Mouse (Mus musculus): Measurements from ENCODE around the gene C2cd4c. TPM values are rescaled to one million over a fixed set of nuclear protein-coding genes. Genes with fewer than 3 reads are reported as not detected.

The C2cd4c gene
- total and polyA plus RNA-seq, 3 experiments = 0.01 TPM; not detected in 2

DNA sequence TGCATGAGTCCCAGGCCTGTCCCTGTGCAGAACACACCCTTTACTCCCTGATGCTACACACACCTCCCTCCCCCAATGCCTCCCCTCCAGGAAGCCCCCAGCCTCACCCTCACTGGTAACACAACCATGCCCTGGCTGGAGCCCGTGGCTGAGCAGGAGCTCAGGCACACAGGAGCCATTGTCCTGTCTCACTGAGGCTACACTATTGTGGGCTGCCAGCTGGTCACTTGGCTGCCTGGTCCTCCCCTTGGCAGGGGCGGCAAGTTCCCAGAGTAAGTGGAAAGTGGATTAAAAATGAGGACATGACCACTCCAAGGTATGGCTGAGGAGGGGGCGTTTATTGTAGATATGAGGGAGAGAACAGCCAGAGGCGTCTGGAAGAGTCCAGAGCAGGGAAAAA is 7.3 kb downstream of the C2cd4c start:
- no peaks in the 10 kb centered on the region for H3K9me3 ChIP-seq (replicated peaks; ENCODE audit: insufficient read depth, low read length)
- H3K27ac ChIP-seq (ENCODE audit: control insufficient read depth, low read depth, low read length) = no peak overlapping the region
- H3K4me3 ChIP-seq (ENCODE audit: control insufficient read depth in 1 of 2, insufficient read depth in 1 of 2, low read depth in 2 of 2, low read length in 2 of 2) = no peak overlapping the region
- no peak overlapping the region for H3K9ac ChIP-seq (ENCODE audit: control insufficient read depth, low read depth, low read length, poor library complexity, severe bottlenecking)
- no peaks in the 10 kb centered on the region for H3K79me2 ChIP-seq (ENCODE audit: control insufficient read depth, insufficient read depth, low read length, poor library complexity)
- DNase-seq (ENCODE audit: low read depth, low spot score) = no peak
- H3K4me1 ChIP-seq (ENCODE audit: control insufficient read depth in 1 of 2, insufficient read depth in 2 of 2, low read length in 2 of 2) = no peaks in the 10 kb centered on the region
- no peaks in the 10 kb centered on the region for H3K36me3 ChIP-seq (ENCODE audit: control insufficient read depth in 1 of 2, insufficient read depth in 2 of 2, low read length in 2 of 2)
- TF ChIP-seq USF1 (IDR thresholded peaks at IDR 0.05; ENCODE audit: low read depth, low read length) (no peak), NRF1 (IDR thresholded peaks at IDR 0.05; ENCODE audit: insufficient read depth, low read depth, low read length, poor library complexity, severe bottlenecking) (no peak), MYC (IDR thresholded peaks at IDR 0.05; ENCODE audit: low read depth, low read length) (no peak), CHD1 (IDR thresholded peaks at IDR 0.05; ENCODE audit: low read depth, low read length) (no peak), POLR2AphosphoS2 (IDR thresholded peaks at IDR 0.05; ENCODE audit: low read length) (no peak), MEF2A (IDR thresholded peaks at IDR 0.05; ENCODE audit: extremely low read depth, insufficient replicate concordance, low read depth, low read length, poor library complexity, severe bottlenecking) (no peak)
- peaks cover 0 to 3% of the 10 kb centered on the region in 2 experiments; a peak in 3 of 4 replicates for H3K27me3 ChIP-seq (ENCODE audit: control insufficient read depth in 1 of 2, insufficient read depth in 2 of 2, low read length in 2 of 2)

DNA sequence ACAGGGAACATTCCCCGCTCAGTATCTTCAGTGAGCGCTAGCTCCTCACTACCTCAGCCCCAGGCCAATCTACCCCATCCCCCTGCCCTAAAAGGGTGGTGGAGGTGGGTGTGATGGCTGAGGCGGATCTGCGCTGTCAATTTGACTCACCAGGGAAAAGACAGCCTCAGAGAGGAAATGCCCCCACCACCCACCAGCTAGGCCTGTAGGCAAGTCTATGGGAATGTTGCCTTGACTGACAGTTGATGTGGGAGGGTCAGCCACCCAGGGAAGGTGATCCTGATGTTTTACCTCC is 15.9 kb downstream of the C2cd4c start:
- no peak overlapping the region for H3K9ac ChIP-seq (ENCODE audit: control insufficient read depth, low read depth, low read length, poor library complexity, severe bottlenecking)
- H3K4me1 ChIP-seq (ENCODE audit: control insufficient read depth in 1 of 2, insufficient read depth in 2 of 2, low read length in 2 of 2) = peaks cover 4 to 10% of the 10 kb centered on the region in 2 experiments
- no peak overlapping the region for H3K4me3 ChIP-seq (ENCODE audit: control insufficient read depth in 1 of 2, insufficient read depth in 1 of 2, low read depth in 2 of 2, low read length in 2 of 2)
- H3K9me3 ChIP-seq (replicated peaks; ENCODE audit: insufficient read depth, low read length) = no peaks in the 10 kb centered on the region
- no peak for TF ChIP-seq CTCF (IDR thresholded peaks at IDR 0.05 in 2 of 3, conservative IDR thresholded peaks at IDR 0.05 in 1 of 3; ENCODE audit: control insufficient read depth in 1 of 3, insufficient read depth in 1 of 3, low read depth in 2 of 3, low read length in 3 of 3, poor library complexity in 1 of 3, severe bottlenecking in 1 of 3)
- no peak for TF ChIP-seq MAX (IDR thresholded peaks at IDR 0.05; ENCODE audit: low read length)
- TF ChIP-seq ZMIZ1 (IDR thresholded peaks at IDR 0.05; ENCODE audit: low read depth, low read length) = no peak
- no peak overlapping the region for H3K27ac ChIP-seq (ENCODE audit: control insufficient read depth, low read depth, low read length)
- DNase-seq (ENCODE audit: low read depth, low spot score) = no peak
- peaks cover 0 to 5% of the 10 kb centered on the region in 2 experiments; a peak in 2 of 4 replicates for H3K36me3 ChIP-seq (ENCODE audit: control insufficient read depth in 1 of 2, insufficient read depth in 2 of 2, low read length in 2 of 2)
- no peaks in the 10 kb centered on the region for H3K79me2 ChIP-seq (ENCODE audit: control insufficient read depth, insufficient read depth, low read length, poor library complexity)
- no peaks in the 10 kb centered on the region; a peak in 2 of 4 replicates for H3K27me3 ChIP-seq (ENCODE audit: control insufficient read depth in 1 of 2, insufficient read depth in 2 of 2, low read length in 2 of 2)

DNA sequence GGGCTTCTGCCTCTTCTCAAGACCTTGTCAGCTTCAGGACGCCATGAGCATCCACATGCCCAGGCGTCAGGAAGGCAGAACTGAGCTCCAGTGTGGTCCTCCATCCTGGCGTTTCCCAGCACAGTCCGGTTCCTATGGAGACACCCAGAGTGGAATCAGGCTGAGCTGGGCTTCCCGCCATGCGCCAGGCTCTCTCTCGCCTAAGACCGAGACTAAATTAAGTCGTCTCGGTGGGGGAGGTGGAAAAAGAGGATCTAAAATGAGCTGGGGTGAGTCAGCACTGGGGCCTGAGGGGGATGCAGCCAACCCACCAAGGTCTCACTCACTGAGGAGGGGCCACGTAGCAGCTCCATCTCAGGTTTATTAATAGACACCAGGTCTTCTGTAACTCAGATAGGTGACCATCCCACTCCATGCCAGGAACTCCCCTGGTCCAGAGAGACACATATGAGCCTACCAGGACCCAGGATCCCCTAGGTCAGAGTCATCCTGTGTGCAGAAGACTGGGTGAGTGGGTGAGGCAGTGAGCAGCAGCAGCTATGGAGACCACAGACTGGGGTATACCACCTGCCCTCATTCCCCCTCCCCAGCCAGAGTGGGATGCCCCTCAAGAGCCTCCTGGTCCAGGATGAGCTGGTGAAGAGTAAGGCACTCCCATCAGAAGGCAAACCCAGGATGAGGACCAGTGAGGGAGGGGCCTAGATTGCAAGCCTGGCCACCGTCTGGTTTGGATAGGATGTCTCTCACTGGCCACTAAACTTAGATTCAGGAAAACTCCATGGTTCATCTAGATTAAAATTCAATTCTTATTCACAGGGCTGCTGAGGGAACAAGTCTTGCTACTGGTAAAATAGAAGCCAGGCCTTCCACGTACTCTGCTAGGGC is 16.5 kb downstream of the C2cd4c start:
- H3K4me3 ChIP-seq (ENCODE audit: control insufficient read depth in 1 of 2, insufficient read depth in 1 of 2, low read depth in 2 of 2, low read length in 2 of 2) = no peak overlapping the region
- DNase-seq (ENCODE audit: low read depth, low spot score) = peak; percentile 23
- H3K9ac ChIP-seq (ENCODE audit: control insufficient read depth, low read depth, low read length, poor library complexity, severe bottlenecking) = no peak overlapping the region
- H3K27ac ChIP-seq (ENCODE audit: control insufficient read depth, low read depth, low read length) = no peak overlapping the region
- H3K4me1 ChIP-seq (ENCODE audit: control insufficient read depth in 1 of 2, insufficient read depth in 2 of 2, low read length in 2 of 2) = peaks cover 4 to 10% of the 10 kb centered on the region in 2 experiments
- H3K27me3 ChIP-seq (ENCODE audit: control insufficient read depth in 1 of 2, insufficient read depth in 2 of 2, low read length in 2 of 2) = no peaks in the 10 kb centered on the region; a peak in 2 of 4 replicates
- H3K79me2 ChIP-seq (ENCODE audit: control insufficient read depth, insufficient read depth, low read length, poor library complexity) = no peaks in the 10 kb centered on the region
- H3K36me3 ChIP-seq (ENCODE audit: control insufficient read depth in 1 of 2, insufficient read depth in 2 of 2, low read length in 2 of 2) = peaks cover 0 to 5% of the 10 kb centered on the region in 2 experiments; a peak in 2 of 4 replicates
- TF ChIP-seq CHD1 (IDR thresholded peaks at IDR 0.05; ENCODE audit: low read depth, low read length) (no peak), SIN3A (IDR thresholded peaks at IDR 0.05; ENCODE audit: low read length) (no peak), POLR2AphosphoS5 (IDR thresholded peaks at IDR 0.05; ENCODE audit: borderline replicate concordance, low read depth, low read length) (no peak), TCF12 (IDR thresholded peaks at IDR 0.05; ENCODE audit: low read depth, low read length) (no peak), KAT2A (conservative IDR thresholded peaks at IDR 0.05; ENCODE audit: low read depth, low read length) (no peak), TAL1 (IDR thresholded peaks at IDR 0.05; ENCODE audit: low read length) (no peak), MAZ (IDR thresholded peaks at IDR 0.05; ENCODE audit: low read depth, low read length) (no peak), POLR2AphosphoS2 (IDR thresholded peaks at IDR 0.05; ENCODE audit: low read length) (no peak), NRF1 (IDR thresholded peaks at IDR 0.05; ENCODE audit: insufficient read depth, low read depth, low read length, poor library complexity, severe bottlenecking) (no peak), EP300 (IDR thresholded peaks at IDR 0.05; ENCODE audit: low read depth in 1 of 2, low read length in 2 of 2) (no peak), GATA1 (IDR thresholded peaks at IDR 0.05; ENCODE audit: low read depth, low read length) (no peak), CTCF (IDR thresholded peaks at IDR 0.05 in 2 of 3, conservative IDR thresholded peaks at IDR 0.05 in 1 of 3; ENCODE audit: control insufficient read depth in 1 of 3, insufficient read depth in 1 of 3, low read depth in 2 of 3, low read length in 3 of 3, poor library complexity in 1 of 3, severe bottlenecking in 1 of 3) (no peak), MEF2A (IDR thresholded peaks at IDR 0.05; ENCODE audit: extremely low read depth, insufficient replicate concordance, low read depth, low read length, poor library complexity, severe bottlenecking) (no peak), E2F4 (IDR thresholded peaks at IDR 0.05; ENCODE audit: borderline replicate concordance, low read depth, low read length) (no peak), JUND (IDR thresholded peaks at IDR 0.05; ENCODE audit: low read depth, low read length) (no peak), CHD2 (IDR thresholded peaks at IDR 0.05; ENCODE audit: low read length) (no peak), ZKSCAN1 (IDR thresholded peaks at IDR 0.05; ENCODE audit: low read depth, low read length) (no peak), ZC3H11A (IDR thresholded peaks at IDR 0.05; ENCODE audit: low read depth, low read length) (no peak), ELF1 (IDR thresholded peaks at IDR 0.05; ENCODE audit: low read depth, low read length) (no peak)
- no peaks in the 10 kb centered on the region for H3K9me3 ChIP-seq (replicated peaks; ENCODE audit: insufficient read depth, low read length)
